Mouse (Mus musculus): ENCODE results near the gene Mrpl48.

- no peak for TF ChIP-seq POLR2A (IDR thresholded peaks at IDR 0.05; ENCODE audit: low read depth, low read length)
- no peak for TF ChIP-seq CTCF (conservative IDR thresholded peaks at IDR 0.05; ENCODE audit: insufficient read depth, insufficient read length, low read depth, low read length)
Measured at GRCm38 (mm10) chr7:100600211-100600610, 7.9 kb downstream of the Mrpl48 start.

Measured in kidney, adult 2 months (tissue).